Comparison of ENCODE assay signal across 9 mouse cellular contexts in genomic region chr15:103279750-103280149, GRCm38 (mm10). TPM values are rescaled to one million over a fixed set of nuclear protein-coding genes. Genes with fewer than 3 reads are reported as not detected.
DNase-seq lines count a peak whose midpoint lies in the region; ATAC-seq and TF ChIP-seq lines count a peak whose summit lies in the region.
"Had no signal": no experiment of that assay in that cellular context is flagged by ENCODE, and none has a peak within 500 bp of the region (broad histone marks: within the 10 kb centered on the region; RNA-seq: fewer than 3 reads in every experiment).

No protein-coding gene starts in this region.

- 0 out of 2 replicates have a peak, but pooled peaks cover 3% of the 10 kb centered on the region for H3K36me3 ChIP-seq in intestine, postnatal 0 days (ENCODE audit: control insufficient read depth, insufficient read depth)
- H3K36me3 ChIP-seq in intestine, embryonic 15.5 days = no peaks in the 10 kb centered on the region
- no peaks in the 10 kb centered on the region for H3K36me3 ChIP-seq in hindbrain, embryonic 16.5 days (ENCODE audit: control insufficient read depth, insufficient read depth, low read length)
- H3K36me3 ChIP-seq: heart, embryonic 15.5 days had no signal

- H3K4me1 ChIP-seq in intestine, postnatal 0 days (replicated peaks; ENCODE audit: control insufficient read depth, insufficient read depth, low read length) = no peaks in the 10 kb centered on the region; the same call in 1 of the 2 replicates
- H3K4me1 ChIP-seq in intestine, embryonic 15.5 days (replicated peaks) = peaks cover 19% of the 10 kb centered on the region
- 0 out of 2 replicates have a peak, but pooled peaks cover under 1% of the 10 kb centered on the region for H3K4me1 ChIP-seq in hindbrain, embryonic 16.5 days (ENCODE audit: control insufficient read depth, insufficient read depth, low read depth, low read length)

- in situ Hi-C loops in Patski (cut with MboI; ENCODE audit: low pct_unique_long_range_greater_than_20kb) = no loop called here

- no peak for ATAC-seq in intestine, postnatal 0 days
- no peak for ATAC-seq in intestine, embryonic 15.5 days
- no peak for ATAC-seq in Patski
- no peak for ATAC-seq in hindbrain, embryonic 16.5 days

- H3K27me3 ChIP-seq in intestine, postnatal 0 days (replicated peaks; ENCODE audit: control insufficient read depth, insufficient read depth, low read length) = no peaks in the 10 kb centered on the region
- H3K27me3 ChIP-seq in intestine, embryonic 15.5 days (replicated peaks) = no peaks in the 10 kb centered on the region
- H3K27me3 ChIP-seq in Patski = no peaks in the 10 kb centered on the region
- H3K27me3 ChIP-seq in hindbrain, embryonic 16.5 days (replicated peaks; ENCODE audit: control insufficient read depth, insufficient read depth, low read length) = no peaks in the 10 kb centered on the region
- H3K27me3 ChIP-seq: heart, embryonic 15.5 days had no signal

- peak; percentile 66 for TF ChIP-seq CTCF in intestine, postnatal 0 days (IDR thresholded peaks at IDR 0.05; ENCODE audit: low read depth)
- peak; percentile 81 for TF ChIP-seq CTCF in Patski (IDR thresholded peaks at IDR 0.05)

- no peak overlapping the region for H3K4me3 ChIP-seq in intestine, postnatal 0 days (ENCODE audit: low read depth, low read length)
- no peak overlapping the region for H3K4me3 ChIP-seq in intestine, embryonic 15.5 days (replicated peaks)
- no peak overlapping the region for H3K4me3 ChIP-seq in hindbrain, embryonic 16.5 days (ENCODE audit: low read length)
- H3K4me3 ChIP-seq: heart, embryonic 15.5 days had no signal

- H3K9ac ChIP-seq in intestine, postnatal 0 days (ENCODE audit: low read depth, low read length) = no peak overlapping the region
- no peak overlapping the region for H3K9ac ChIP-seq in intestine, embryonic 15.5 days
- no peak overlapping the region for H3K9ac ChIP-seq in hindbrain, embryonic 16.5 days (ENCODE audit: low read depth, low read length)
- H3K9ac ChIP-seq: heart, embryonic 15.5 days had no signal

- DNase-seq in CD4-positive helper T cell, adult 2 months (ENCODE audit: low read depth, low spot score) = peak; percentile 54
- DNase-seq in Patski (ENCODE audit: low read depth, low spot score) = no peak
- peak; percentile 53 for DNase-seq in lung, postnatal 14 days
- DNase-seq in frontal cortex, postnatal 10 days (ENCODE audit: low spot score in 2 of 2) = no peak
- no peak for DNase-seq in heart, adult 8-10 months (ENCODE audit: low spot score)

- CTCF ChIA-PET in Patski (lab: Charles Lee) = interaction anchor here (1.0 to 7.9 kb wide), 10 partner anchors 8 to 94 kb away, joined by 3 to 116 read pairs (median 6); partner anchors contain the start of gene Gpr84

- no peaks in the 10 kb centered on the region for H3K9me3 ChIP-seq in intestine, postnatal 0 days (ENCODE audit: control insufficient read depth)
- H3K9me3 ChIP-seq in intestine, embryonic 15.5 days = no peaks in the 10 kb centered on the region
- no peaks in the 10 kb centered on the region for H3K9me3 ChIP-seq in hindbrain, embryonic 16.5 days (ENCODE audit: control insufficient read depth, low read length)
- H3K9me3 ChIP-seq: heart, embryonic 15.5 days had no signal

- no peak overlapping the region for H3K4me2 ChIP-seq in intestine, postnatal 0 days (replicated peaks; ENCODE audit: low read depth)
- H3K4me2 ChIP-seq in intestine, embryonic 15.5 days (replicated peaks) = no peak overlapping the region
- H3K4me2 ChIP-seq in hindbrain, embryonic 16.5 days (ENCODE audit: low read length) = no peak overlapping the region
- H3K4me2 ChIP-seq: heart, embryonic 15.5 days had no signal

- 67% methylated on average over 3 of the region's 3 CpGs for WGBS in intestine, postnatal 0 days
- WGBS in intestine, embryonic 15.5 days = 59% methylated on average over 3 of the region's 3 CpGs
- WGBS in hindbrain, embryonic 16.5 days = 56% methylated on average over 3 of the region's 3 CpGs

- POLR2A ChIA-PET in Patski (lab: Charles Lee) = interaction anchor here (0.7 kb wide), 1 partner anchor 37 kb away, joined by 4 read pairs; no protein-coding TSS in a partner anchor

- H3K27ac ChIP-seq in intestine, postnatal 0 days (ENCODE audit: low read depth, low read length) = no peak overlapping the region
- H3K27ac ChIP-seq in intestine, embryonic 15.5 days = no peak overlapping the region
- no peak overlapping the region for H3K27ac ChIP-seq in hindbrain, embryonic 16.5 days (ENCODE audit: low read depth, low read length)
- H3K27ac ChIP-seq: heart, embryonic 15.5 days had no signal

RNA-seq across cellular contexts. Expression of gene Copz1, which starts 7.2 kb away (rescaled TPM):
- 248 and 253 TPM in 2 replicates for polyA plus RNA-seq in intestine, postnatal 0 days (2015; fragmentation: Nextera tagmentation; extraction: Ambion mirVana)
- polyA plus RNA-seq in intestine, embryonic 15.5 days (2015; fragmentation: Nextera tagmentation; extraction: Ambion mirVana) = 259 and 262 TPM in 2 replicates
- 163 TPM for polyA plus RNA-seq in Patski (2021)
- 207 and 209 TPM in 2 replicates for polyA plus RNA-seq in hindbrain, embryonic 16.5 days (2015; fragmentation: Nextera tagmentation; extraction: Ambion mirVana)
- 10 to 100 TPM; 48.9 to 55.0 (median 49.4) TPM for total RNA-seq in heart, adult 8-10 months (2022)

RNA-seq across cellular contexts. Expression of gene Nfe2, which starts 21.5 kb away (rescaled TPM):
- polyA plus RNA-seq in intestine, postnatal 0 days (2015; fragmentation: Nextera tagmentation; extraction: Ambion mirVana) = 0.82 and 0.90 TPM in 2 replicates
- 3.5 and 4.9 TPM in 2 replicates for polyA plus RNA-seq in intestine, embryonic 15.5 days (2015; fragmentation: Nextera tagmentation; extraction: Ambion mirVana)
- not detected for polyA plus RNA-seq in Patski (2021)
- polyA plus RNA-seq in hindbrain, embryonic 16.5 days (2015; fragmentation: Nextera tagmentation; extraction: Ambion mirVana) = 0.65 and 0.69 TPM in 2 replicates
- total RNA-seq in heart, adult 8-10 months (2022) = 1 to 10 TPM in 2 of 4 experiments, under 1 TPM in 2; 0.31 to 2.6 (median 0.88) TPM

RNA-seq across cellular contexts. Expression of gene Gpr84, which starts 30.7 kb away (rescaled TPM):
- polyA plus RNA-seq in intestine, postnatal 0 days (2015; fragmentation: Nextera tagmentation; extraction: Ambion mirVana) = not detected in 2 replicates
- polyA plus RNA-seq in intestine, embryonic 15.5 days (2015; fragmentation: Nextera tagmentation; extraction: Ambion mirVana) = 0.20 and 0.29 TPM in 2 replicates
- polyA plus RNA-seq in Patski (2021) = not detected
- polyA plus RNA-seq in hindbrain, embryonic 16.5 days (2015; fragmentation: Nextera tagmentation; extraction: Ambion mirVana) = 0.34 and 0.42 TPM in 2 replicates
- total RNA-seq in heart, adult 8-10 months (2022) = not detected

RNA-seq across cellular contexts. Expression of gene Hnrnpa1, which starts 39.5 kb away (rescaled TPM):
- polyA plus RNA-seq in intestine, postnatal 0 days (2015; fragmentation: Nextera tagmentation; extraction: Ambion mirVana) = 219 and 224 TPM in 2 replicates
- 652 and 741 TPM in 2 replicates for polyA plus RNA-seq in intestine, embryonic 15.5 days (2015; fragmentation: Nextera tagmentation; extraction: Ambion mirVana)
- 667 TPM for polyA plus RNA-seq in Patski (2021)
- 483 and 550 TPM in 2 replicates for polyA plus RNA-seq in hindbrain, embryonic 16.5 days (2015; fragmentation: Nextera tagmentation; extraction: Ambion mirVana)
- 100 to 1,000 TPM; 134 to 164 (median 150) TPM for total RNA-seq in heart, adult 8-10 months (2022)

RNA-seq across cellular contexts. Expression of gene Cbx5, which starts 40.1 kb away (rescaled TPM):
- 24.0 TPM in 2 replicates for polyA plus RNA-seq in intestine, postnatal 0 days (2015; fragmentation: Nextera tagmentation; extraction: Ambion mirVana)
- polyA plus RNA-seq in intestine, embryonic 15.5 days (2015; fragmentation: Nextera tagmentation; extraction: Ambion mirVana) = 86.7 and 98.0 TPM in 2 replicates
- 92.4 TPM for polyA plus RNA-seq in Patski (2021)
- 120 and 124 TPM in 2 replicates for polyA plus RNA-seq in hindbrain, embryonic 16.5 days (2015; fragmentation: Nextera tagmentation; extraction: Ambion mirVana)
- 10 to 100 TPM; 52.4 to 59.1 (median 57.0) TPM for total RNA-seq in heart, adult 8-10 months (2022)

Comparison
In these comparisons a context has a peak if more than half of its experiments do, and no peak if none do; other contexts are left out.
1. DNase-seq: peak in CD4-positive helper T cell, adult 2 months (single experiment) and lung, postnatal 14 days (single experiment); none in Patski (single experiment), frontal cortex, postnatal 10 days (0 of 2) and heart, adult 8-10 months (single experiment).